Mouse (Mus musculus): Measurements from ENCODE around the gene Syf2.

Gene Syf2

DNA sequence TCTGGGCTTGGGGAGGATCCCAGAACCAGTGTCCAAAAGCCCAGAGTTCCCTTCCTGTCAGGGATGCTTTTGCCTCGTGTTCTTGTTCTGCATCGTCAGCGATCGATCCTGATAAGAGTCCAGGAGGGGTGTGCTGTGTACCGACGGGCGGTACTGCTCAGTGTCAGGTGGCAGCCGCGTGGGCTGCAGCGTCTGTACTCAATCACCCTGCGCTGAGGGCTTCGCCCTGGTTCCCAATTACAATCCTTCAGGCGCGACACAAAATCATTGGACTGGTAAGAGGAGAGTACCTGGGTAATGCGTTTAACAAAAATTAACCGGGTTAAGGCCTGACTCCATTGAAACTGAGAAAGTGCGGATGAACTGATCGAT, 37.9 kb downstream of the Syf2 start:
- DNase-seq (ENCODE audit: low read depth in 1 of 2, low spot score in 2 of 2): no peak

- DNase-seq (ENCODE audit: low read depth in 1 of 2, low spot score in 2 of 2): no peak
Observed at GRCm38 (mm10) chr4:134975261-134975928, 44.7 kb downstream of the Syf2 start.

DNA sequence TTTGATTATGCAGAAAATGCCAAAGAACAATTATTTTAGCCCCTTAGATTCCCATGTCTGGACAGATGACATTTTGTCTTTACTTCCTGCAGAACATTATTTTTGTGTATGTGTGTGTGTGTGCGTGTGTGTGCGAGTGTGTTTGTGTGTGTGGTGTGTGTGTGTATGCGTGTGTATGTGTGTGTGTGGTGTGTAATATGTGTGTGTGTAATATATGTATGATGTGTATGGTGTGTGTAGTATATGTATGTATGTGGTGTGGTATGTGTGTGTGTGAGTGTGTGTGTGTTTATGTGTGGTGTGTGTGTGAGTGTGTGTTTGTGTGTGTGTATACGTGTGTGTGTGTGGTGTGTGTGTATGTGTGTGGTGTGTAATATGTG, 45.2 kb downstream of the Syf2 start:
- DNase-seq (ENCODE audit: low read depth in 1 of 2, low spot score in 2 of 2): no peak

DNA sequence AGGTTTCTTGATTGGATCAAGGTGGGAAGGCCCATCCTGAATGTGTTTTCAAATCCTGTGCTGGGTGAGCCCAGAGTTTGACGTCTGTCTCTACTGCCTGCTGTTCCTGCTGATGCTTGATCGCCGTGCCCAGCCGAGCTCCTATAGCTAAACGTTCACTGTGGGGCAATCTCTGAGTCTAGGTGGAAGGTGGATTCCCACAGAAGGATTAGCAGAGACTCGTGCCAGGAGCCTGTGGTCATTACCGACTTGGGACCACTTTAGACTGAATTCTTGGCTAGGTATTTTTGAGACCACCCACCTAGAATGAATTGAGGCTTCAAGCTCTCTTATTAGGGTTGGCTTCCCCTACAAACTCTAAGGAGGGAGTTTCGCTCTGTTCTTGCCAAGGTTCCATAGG, 48.2 kb downstream of the Syf2 start:
- DNase-seq (ENCODE audit: low read depth in 1 of 2, low spot score in 2 of 2): no peak

DNA sequence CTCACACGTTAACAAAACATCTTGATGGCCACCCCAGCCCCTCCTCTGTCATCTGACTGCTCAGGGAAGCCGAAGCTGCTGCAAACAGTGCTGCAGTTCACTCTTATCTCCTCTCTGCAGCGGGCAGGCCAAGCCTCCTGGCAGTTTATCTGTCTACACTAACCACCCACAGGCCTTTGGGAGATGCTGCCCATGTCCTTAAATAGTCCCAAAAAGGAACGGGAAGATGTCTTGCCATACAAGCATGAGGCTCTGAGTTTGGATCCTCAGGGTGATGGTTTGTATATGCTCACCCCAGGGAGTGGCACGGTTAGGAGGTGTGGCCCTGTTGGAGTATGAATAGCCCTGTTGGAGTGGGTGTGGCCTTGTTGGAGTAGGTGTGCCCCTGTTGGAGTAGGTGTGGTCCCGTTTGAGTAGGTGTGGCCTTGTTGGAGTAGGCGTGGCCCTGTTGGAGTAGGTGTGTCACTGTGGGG, 51.3 kb downstream of the Syf2 start:
- DNase-seq (ENCODE audit: low read depth in 1 of 2, low spot score in 2 of 2): no peak

GRCm38 (mm10) chr4:134983136-134983535, 52.4 kb downstream of the Syf2 start:
- no peak for DNase-seq (ENCODE audit: low read depth in 1 of 2, low spot score in 2 of 2)

- no peak for DNase-seq (ENCODE audit: low read depth in 1 of 2, low spot score in 2 of 2)
Observed at GRCm38 (mm10) chr4:134984555-134984954, 53.9 kb downstream of the Syf2 start.

- no peak for DNase-seq (ENCODE audit: low read depth in 1 of 2, low spot score in 2 of 2)
Observed at GRCm38 (mm10) chr4:134985626-134986335, 55.1 kb downstream of the Syf2 start.

DNA sequence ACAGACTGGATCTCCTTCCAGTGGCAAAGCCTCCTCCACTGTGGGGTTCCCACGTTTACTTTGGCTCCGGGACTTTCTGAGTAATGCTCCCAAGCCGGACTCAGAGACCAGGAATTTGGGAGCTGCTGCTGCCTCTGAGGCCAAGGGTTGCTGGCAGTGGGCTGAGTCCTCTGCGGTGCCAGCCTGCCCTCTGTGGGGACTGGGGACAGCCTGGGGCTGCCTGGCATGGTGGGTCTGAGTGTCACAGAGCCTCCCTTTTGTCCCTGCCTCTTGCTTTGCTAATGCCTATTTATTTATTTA, 55.6 kb downstream of the Syf2 start:
- DNase-seq (ENCODE audit: low read depth in 1 of 2, low spot score in 2 of 2): no peak

- no peak for DNase-seq (ENCODE audit: low read depth in 1 of 2, low spot score in 2 of 2)
Observed at GRCm38 (mm10) chr4:134986963-134987362, 56.3 kb downstream of the Syf2 start.

All from monocyte, adult 2 months (primary cell).